Mouse (Mus musculus) embryonic facial prominence, embryonic 12.5 days (tissue): Measurements from ENCODE around the gene Necab3. TPM values are rescaled to one million over a fixed set of nuclear protein-coding genes. Genes with fewer than 3 reads are reported as not detected.

Source experiments
- ATAC-seq: fragments of 200-750 bp; cut with Nextera tagmentation; 2 replicates; pipeline ENCODE4 v1.8.0; 2017; ENCODE audit not compliant: insufficient number of reproducible peaks, insufficient read depth, low FRiP score, low TSS enrichment
- H3K27ac ChIP-seq: fragments of 300-500 bp; sonication (generic); 2 replicates; pipeline ENCODE4 v1.5.1; 2016; ENCODE audit warnings: mild to moderate bottlenecking
- H3K27me3 ChIP-seq: fragments of 300-500 bp; sonication (generic); 2 replicates; pipeline ENCODE4 v1.6.1; 2016; ENCODE audit warnings: mild to moderate bottlenecking, moderate library complexity
- H3K36me3 ChIP-seq: fragments of 300-500 bp; sonication (generic); 2 replicates; pipeline ENCODE4 v1.6.1; 2016; ENCODE audit warnings: mild to moderate bottlenecking
- H3K4me1 ChIP-seq: fragments of 300-500 bp; sonication (generic); 2 replicates; pipeline ENCODE4 v1.6.1; 2016
- H3K4me2 ChIP-seq: fragments of 300-500 bp; sonication (generic); replicated peaks from 2 replicates; pipeline ENCODE4 v1.6.1; 2016; ENCODE audit warnings: mild to moderate bottlenecking, moderate library complexity
- H3K4me3 ChIP-seq: fragments of 300-500 bp; sonication (generic); 2 replicates; pipeline ENCODE4 v1.5.1; 2016; ENCODE audit warnings: mild to moderate bottlenecking
- H3K9ac ChIP-seq: fragments of 300-500 bp; sonication (generic); 2 replicates; pipeline ENCODE4 v1.6.1; 2016; ENCODE audit warnings: mild to moderate bottlenecking, moderate library complexity
- H3K9me3 ChIP-seq: fragments of 300-500 bp; sonication (generic); 2 replicates; pipeline ENCODE4 v1.6.1; 2016; ENCODE audit warnings: mild to moderate bottlenecking, moderate library complexity
- WGBS: fragments of 180-500 bp; shearing (Covaris S2); methylation state at CpG from one replicate; pipeline ENCODE4 v1.1.7; 2016; 5-methylcytosine and 5-hydroxymethylcytosine counted together
- polyA plus RNA-seq: library from polyadenylated mRNA; unstranded; fragments of >200 nt; fragmentation: Nextera tagmentation; extraction: Ambion mirVana; gene quantifications from 2 replicates; pipeline ENCODE4 v1.2.1, GENCODE M21; 2016

The Necab3 gene
- polyA plus RNA-seq, 1 experiment from 2014 or later, result 3.7 TPM

- peaks cover 27% of the 10 kb centered on the region for H3K4me1 ChIP-seq
- no peaks in the 10 kb centered on the region for H3K36me3 ChIP-seq
- no peak for ATAC-seq
- no peaks in the 10 kb centered on the region for H3K9me3 ChIP-seq
- no peaks in the 10 kb centered on the region for H3K27me3 ChIP-seq
- no peak overlapping the region for H3K9ac ChIP-seq
- 82% methylated on average over 4 of the region's 4 CpGs for WGBS
- H3K4me3 ChIP-seq, result no peak overlapping the region
- H3K4me2 ChIP-seq, result no peak overlapping the region
- H3K27ac ChIP-seq, result no peak overlapping the region
These were observed 12.6 kb upstream of the Necab3 start for GRCm38 (mm10) chr2:154571266-154571665.

- WGBS, result 74% methylated on average over 4 of the region's 4 CpGs
- Histone ChIP-seq H3K4me2 (no peak overlapping the region), H3K36me3 (no peaks in the 10 kb centered on the region), H3K9me3 (no peaks in the 10 kb centered on the region), H3K4me1 (peaks cover 31% of the 10 kb centered on the region), H3K27me3 (no peaks in the 10 kb centered on the region), H3K4me3 (0 out of 2 replicates have a peak overlapping the region, but pooled peaks have one; percentile 87), H3K9ac (no peak overlapping the region), H3K27ac (no peak overlapping the region)
- ATAC-seq, result no peak
These were observed 12.0 kb upstream of the Necab3 start for GRCm38 (mm10) chr2:154570666-154571065.

- peak within 1 kb of the TSS; percentile 87 for H3K4me3 ChIP-seq
- peak; percentile 96 for ATAC-seq
- H3K36me3 ChIP-seq, result no peaks in the 10 kb centered on the region
- WGBS, result under 1% methylated on average over 37 of the region's 44 CpGs
- H3K9me3 ChIP-seq, result no peaks in the 10 kb centered on the region
- peak within 1 kb of the TSS; percentile 80 for H3K9ac ChIP-seq
- H3K27ac ChIP-seq, result peak within 1 kb of the TSS; percentile 88
- H3K4me2 ChIP-seq, result peak within 1 kb of the TSS; percentile 86
- H3K4me1 ChIP-seq, result peaks cover 31% of the 10 kb centered on the region
- no peaks in the 10 kb centered on the region for H3K27me3 ChIP-seq
These were observed 11.2 kb upstream of the Necab3 start, which contains the start of gene E2f1 for GRCm38 (mm10) chr2:154569836-154570286. TSS of gene E2f1 (minus strand) at chr2:154569892.

- WGBS, result under 1% methylated on average over 51 of the region's 70 CpGs
- Histone ChIP-seq H3K36me3 (0 out of 2 replicates have a peak, but pooled peaks cover 1% of the 10 kb centered on the region), H3K27me3 (no peaks in the 10 kb centered on the region), H3K9me3 (no peaks in the 10 kb centered on the region), H3K4me2 (peak overlapping the region; percentile 86), H3K4me3 (peak overlapping the region; percentile 87), H3K9ac (peak overlapping the region; percentile 80), H3K27ac (peak overlapping the region; percentile 88), H3K4me1 (peaks cover 31% of the 10 kb centered on the region)
- peak; percentile 75 for ATAC-seq
These were observed 10.5 kb upstream of the Necab3 start for GRCm38 (mm10) chr2:154569071-154569748.

- Histone ChIP-seq H3K36me3 (peaks cover 9% of the 10 kb centered on the region), H3K4me2 (peak overlapping the region; percentile 86), H3K9ac (peak overlapping the region; percentile 80), H3K4me1 (peaks cover 31% of the 10 kb centered on the region), H3K27me3 (no peaks in the 10 kb centered on the region), H3K9me3 (no peaks in the 10 kb centered on the region), H3K4me3 (peak overlapping the region; percentile 87), H3K27ac (peak overlapping the region; percentile 88)
- 25% methylated on average over 10 of the region's 10 CpGs for whole genome bisulfite sequencing
- ATAC-seq, result no peak
These were observed 9.8 kb upstream of the Necab3 start for GRCm38 (mm10) chr2:154568329-154569070.

- H3K4me2 ChIP-seq, result peak overlapping the region; percentile 86
- peaks cover 16% of the 10 kb centered on the region for H3K36me3 ChIP-seq
- peak overlapping the region; percentile 87 for H3K4me3 ChIP-seq
- no peaks in the 10 kb centered on the region for H3K9me3 ChIP-seq
- no peaks in the 10 kb centered on the region for H3K27me3 ChIP-seq
- peak overlapping the region; percentile 63; the same call in 1 of the 2 replicates for H3K27ac ChIP-seq
- H3K9ac ChIP-seq, result no peak overlapping the region
- no peak for ATAC-seq
- 80% methylated on average over 2 of the region's 2 CpGs for WGBS
- H3K4me1 ChIP-seq, result peaks cover 31% of the 10 kb centered on the region
These were observed 9.1 kb upstream of the Necab3 start for GRCm38 (mm10) chr2:154567766-154568165.

GRCm38 (mm10) chr2:154566641-154567040 is 8.0 kb upstream of the Necab3 start:
- Histone ChIP-seq H3K27ac (0 out of 2 replicates have a peak overlapping the region, but pooled peaks have one; percentile 36), H3K27me3 (no peaks in the 10 kb centered on the region), H3K36me3 (peaks cover 23% of the 10 kb centered on the region), H3K4me3 (no peak overlapping the region), H3K9ac (peak overlapping the region; percentile 27; the same call in 1 of the 2 replicates), H3K9me3 (no peaks in the 10 kb centered on the region), H3K4me2 (peak overlapping the region; percentile 86; the same call in 1 of the 2 replicates), H3K4me1 (peaks cover 31% of the 10 kb centered on the region)
- 45% methylated on average over 8 of the region's 8 CpGs for WGBS
- no peak for ATAC-seq

GRCm38 (mm10) chr2:154565562-154565961 is 6.9 kb upstream of the Necab3 start:
- WGBS, result 83% methylated on average over 3 of the region's 3 CpGs
- H3K36me3 ChIP-seq, result peaks cover 31% of the 10 kb centered on the region
- 0 out of 2 replicates have a peak overlapping the region, but pooled peaks have one; percentile 30 for H3K27ac ChIP-seq
- H3K4me2 ChIP-seq, result no peak overlapping the region
- no peak overlapping the region for H3K4me3 ChIP-seq
- no peak for ATAC-seq
- peaks cover 31% of the 10 kb centered on the region for H3K4me1 ChIP-seq
- H3K27me3 ChIP-seq, result no peaks in the 10 kb centered on the region
- no peaks in the 10 kb centered on the region for H3K9me3 ChIP-seq
- no peak overlapping the region for H3K9ac ChIP-seq

- H3K9ac ChIP-seq, result no peak overlapping the region
- H3K4me2 ChIP-seq, result no peak overlapping the region
- ATAC-seq, result no peak
- H3K27me3 ChIP-seq, result no peaks in the 10 kb centered on the region
- 90% methylated on average over 22 of the region's 22 CpGs for WGBS
- H3K36me3 ChIP-seq, result peaks cover 38% of the 10 kb centered on the region
- peaks cover 34% of the 10 kb centered on the region for H3K4me1 ChIP-seq
- no peak overlapping the region for H3K27ac ChIP-seq
- no peak overlapping the region for H3K4me3 ChIP-seq
- no peaks in the 10 kb centered on the region for H3K9me3 ChIP-seq
These were observed 5.0 kb upstream of the Necab3 start for GRCm38 (mm10) chr2:154563612-154564170.

GRCm38 (mm10) chr2:154557184-154557832 is 1.4 kb downstream of the Necab3 start:
- Histone ChIP-seq H3K27me3 (peaks cover 13% of the 10 kb centered on the region), H3K4me1 (peaks cover 24% of the 10 kb centered on the region), H3K9ac (no peak overlapping the region), H3K4me2 (no peak overlapping the region), H3K4me3 (no peak overlapping the region), H3K36me3 (peaks cover 19% of the 10 kb centered on the region), H3K27ac (no peak overlapping the region), H3K9me3 (no peaks in the 10 kb centered on the region)
- ATAC-seq, result no peak
- WGBS, result 53% methylated on average over 5 of the region's 5 CpGs

- H3K4me1 ChIP-seq, result peaks cover 32% of the 10 kb centered on the region
- WGBS, result 83% methylated on average over 6 of the region's 6 CpGs
These were observed 3.5 kb downstream of the Necab3 start for GRCm38 (mm10) chr2:154555235-154555634.

More at GRCm38 (mm10) chr2:154555235-154555634, 3.5 kb downstream of the Necab3 start:
- Histone ChIP-seq H3K27ac (no peak overlapping the region), H3K27me3 (peaks cover 31% of the 10 kb centered on the region), H3K4me2 (no peak overlapping the region), H3K9ac (no peak overlapping the region), H3K36me3 (peaks cover 3% of the 10 kb centered on the region; the same call in 1 of the 2 replicates), H3K9me3 (no peaks in the 10 kb centered on the region), H3K4me3 (no peak overlapping the region)
- ATAC-seq, result no peak
